Mouse (Mus musculus) liver, embryonic 14.5 days (tissue): ENCODE measurements around the gene Bbs4. TPM values are rescaled to one million over a fixed set of nuclear protein-coding genes. Genes with fewer than 3 reads are reported as not detected.

Experiments used
- ATAC-seq: fragments of 200-750 bp; cut with Nextera tagmentation; 2 replicates; pipeline ENCODE4 v1.8.0; 2017; ENCODE audit warnings: moderate number of reproducible peaks, mild to moderate bottlenecking, moderate library complexity; ENCODE audit not compliant: insufficient read depth
- DNase-seq, 3 experiments: peaks; one replicate each; pipeline ENCODE4 v3.0.0-alpha.2; 2012 to 2013; ENCODE audit warnings: low read depth in 3 of 3, low spot score in 3 of 3
- H3K27ac ChIP-seq: fragments of 300-500 bp; sonication (generic); 2 replicates; pipeline ENCODE4 v1.5.1; 2014; ENCODE audit warnings: moderate library complexity, mild to moderate bottlenecking, control low read depth, inconsistent platforms
- H3K27me3 ChIP-seq: fragments of 300-500 bp; sonication (generic); 2 replicates; pipeline ENCODE4 v1.6.1; 2014; ENCODE audit warnings: mild to moderate bottlenecking, low read length, moderate library complexity; ENCODE audit not compliant: control insufficient read depth, insufficient read depth
- H3K36me3 ChIP-seq: fragments of 300-500 bp; sonication (generic); replicated peaks from 2 replicates; pipeline ENCODE4 v1.6.1; 2014; ENCODE audit warnings: low read depth; ENCODE audit not compliant: control insufficient read depth, insufficient read depth
- H3K4me1 ChIP-seq, 2 experiments: fragments of 200-500 bp in 1 of 2; fragments of 300-500 bp in 1 of 2; sonication (generic) in 1 of 2; replicated peaks; 2 replicates each; pipeline ENCODE4 v1.6.1; 2012 to 2014; ENCODE audit warnings: antibody characterized with exemption in 1 of 2, inconsistent platforms in 1 of 2, low read length in 1 of 2; ENCODE audit not compliant: control insufficient read depth in 2 of 2, insufficient read depth in 2 of 2
- H3K4me2 ChIP-seq: fragments of 300-500 bp; sonication (generic); 2 replicates; pipeline ENCODE4 v1.6.1; 2014; ENCODE audit warnings: low read depth, mild to moderate bottlenecking, control low read depth, moderate library complexity
- H3K4me3 ChIP-seq, 2 experiments: fragments of 200-500 bp in 1 of 2; fragments of 300-500 bp in 1 of 2; sonication (generic) in 1 of 2; 2 replicates each; pipeline ENCODE4 v1.5.1; 2012 to 2014; ENCODE audit warnings: low read depth in 2 of 2, low read length in 2 of 2, mild to moderate bottlenecking in 2 of 2, control low read depth in 1 of 2, inconsistent platforms in 1 of 2, moderate library complexity in 1 of 2; ENCODE audit not compliant: insufficient read depth in 1 of 2
- H3K9ac ChIP-seq: fragments of 300-500 bp; sonication (generic); replicated peaks from 2 replicates; pipeline ENCODE4 v1.6.1; 2014; ENCODE audit warnings: mild to moderate bottlenecking, control low read depth, moderate library complexity
- H3K9me3 ChIP-seq: fragments of 300-500 bp; sonication (generic); 2 replicates; pipeline ENCODE4 v1.6.1; 2016; ENCODE audit warnings: low read length, mixed read lengths; ENCODE audit not compliant: control insufficient read depth
- CTCF ChIP-seq: IDR thresholded peaks from 2 replicates; pipeline ENCODE4 v1.5.1; 2016; ENCODE audit warnings: antibody characterized with exemption, low read depth, control low read depth
- EP300 ChIP-seq: IDR thresholded peaks from 2 replicates; pipeline ENCODE4 v1.6.1; 2016; ENCODE audit warnings: antibody characterized with exemption, low read depth
- WGBS: fragments of 180-500 bp; shearing (Covaris S2); extraction: QIAGEN DNeasy Blood & Tissue Kit; methylation state at CpG from one replicate; pipeline ENCODE4 v1.1.7; 2014; ENCODE audit not compliant: insufficient replicate concordance; 5-methylcytosine and 5-hydroxymethylcytosine counted together
- polyA plus RNA-seq, 2 experiments: library from polyadenylated mRNA; depleted of rRNA in 1 of 2; stranded (reverse) in 1 of 2; unstranded in 1 of 2; fragments of >200 nt; fragmentation: Nextera tagmentation in 1 of 2; extraction: Ambion mirVana in 1 of 2; gene quantifications; 2 replicates each; pipeline versions ENCODE4 v1.2.1 to v1.2.3; 2012 to 2014

Gene Bbs4
- polyA plus RNA-seq, 2 experiments, result 1.1 to 1.6 TPM

DNA sequence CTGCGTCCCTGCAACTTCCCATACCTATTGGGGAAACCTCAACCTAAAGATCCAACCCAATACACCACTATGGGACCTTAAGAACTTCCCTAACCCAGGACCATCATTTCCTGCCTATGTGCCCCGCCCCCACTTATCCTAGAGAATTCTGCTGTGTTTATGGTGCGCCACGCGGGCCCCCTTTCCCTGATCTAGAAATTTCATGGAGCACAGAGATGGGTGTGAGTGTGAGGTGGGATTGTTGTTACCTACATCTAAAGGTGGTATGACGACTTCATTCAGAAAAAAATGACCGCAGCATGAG, 70.7 kb downstream of the Bbs4 start:
- WGBS, result 50% methylated on average over 7 of the region's 7 CpGs

DNA sequence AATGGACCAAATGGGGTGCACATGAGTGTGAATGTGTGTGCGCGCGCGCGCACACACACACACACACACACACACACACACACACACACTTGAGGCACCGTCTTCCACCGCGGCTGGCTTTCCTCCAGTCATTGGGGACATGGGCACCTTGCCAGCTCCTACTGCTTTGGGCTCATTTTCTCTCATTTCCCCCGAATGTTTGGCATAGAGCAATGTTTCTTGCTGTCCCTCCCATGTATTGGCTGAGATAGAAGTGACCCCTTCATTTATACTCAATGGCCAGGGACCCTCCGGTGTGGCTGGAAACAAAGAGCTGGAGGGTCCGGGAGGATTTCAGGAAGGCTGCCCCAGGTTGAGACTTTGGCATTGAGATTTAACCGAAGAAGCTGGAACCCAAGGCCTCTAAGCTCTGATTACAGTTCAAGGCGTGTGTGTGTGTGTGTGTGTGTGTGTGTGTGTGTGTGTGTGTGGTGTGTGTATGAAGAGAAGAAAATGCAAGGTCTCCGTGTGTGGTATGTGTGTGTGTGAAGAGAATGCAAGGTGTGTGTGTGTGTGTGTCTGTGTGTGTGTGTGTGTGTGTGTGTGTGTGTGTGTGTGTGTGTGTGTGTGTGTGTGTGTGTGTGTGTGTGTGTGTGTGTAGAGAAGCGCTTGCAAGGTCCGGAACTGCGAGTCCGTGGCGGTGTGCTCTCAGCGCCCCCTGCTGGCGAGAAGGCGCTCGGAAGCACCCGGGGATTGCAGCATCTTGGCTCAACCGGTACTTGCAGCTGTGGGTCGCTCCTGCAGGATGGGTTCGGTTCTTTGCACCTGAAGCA, 71.2 kb downstream of the Bbs4 start:
- no peak for TF ChIP-seq EP300
- peak; percentile 95 for TF ChIP-seq CTCF
- H3K36me3 ChIP-seq, result no peaks in the 10 kb centered on the region
- ATAC-seq (no peak), DNase-seq (peak in 1 of 3 experiments; percentile 45)
- H3K4me2 ChIP-seq, result peak overlapping the region; percentile 12; the same call in 1 of the 2 replicates
- H3K9ac ChIP-seq, result no peak overlapping the region
- H3K9me3 ChIP-seq, result no peaks in the 10 kb centered on the region
- WGBS, result 39% methylated on average over 27 of the region's 27 CpGs
- no peaks in the 10 kb centered on the region for H3K27me3 ChIP-seq
- peaks cover 16% of the 10 kb centered on the region in 2 experiments for H3K4me1 ChIP-seq
- H3K27ac ChIP-seq, result no peak overlapping the region
- no peak overlapping the region for H3K4me3 ChIP-seq

More for the DNA sequence above, 70.7 kb downstream of the Bbs4 start:
- Histone ChIP-seq H3K27me3 (no peaks in the 10 kb centered on the region), H3K4me1 (peaks cover 16 to 17% of the 10 kb centered on the region in 2 experiments), H3K9ac (no peak overlapping the region), H3K36me3 (no peaks in the 10 kb centered on the region), H3K4me2 (peak overlapping the region; percentile 12; the same call in 1 of the 2 replicates), H3K27ac (no peak overlapping the region), H3K4me3 (no peak overlapping the region), H3K9me3 (no peaks in the 10 kb centered on the region)
- no peak for ATAC-seq
- TF ChIP-seq EP300 (no peak), CTCF (no peak)
- DNase-seq, result no peak

DNA sequence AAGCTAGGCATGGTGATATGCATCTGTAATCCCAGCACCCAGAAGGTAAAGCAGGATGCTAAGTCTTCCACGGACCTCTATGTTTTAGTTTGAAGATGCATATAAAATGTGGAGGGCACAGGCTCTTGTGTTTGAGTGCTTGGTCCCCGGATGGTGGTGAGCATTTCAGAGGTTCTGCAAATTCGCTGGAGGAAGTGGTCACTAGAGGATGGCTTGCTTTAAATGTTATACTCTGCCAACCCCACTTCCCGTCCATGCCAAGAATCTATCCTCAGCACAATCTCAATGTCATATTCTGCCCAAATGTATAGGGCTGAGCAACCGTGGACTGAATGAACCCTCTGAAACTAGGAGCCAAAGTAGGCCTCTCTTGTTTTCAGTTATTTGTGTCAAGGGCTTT, 72.4 kb downstream of the Bbs4 start:
- WGBS, result 42% methylated on average over 5 of the region's 5 CpGs
- TF ChIP-seq EP300 (no peak), CTCF (no peak)
- Histone ChIP-seq H3K36me3 (no peaks in the 10 kb centered on the region), H3K9me3 (no peaks in the 10 kb centered on the region), H3K4me1 (peaks cover 8% of the 10 kb centered on the region in 2 experiments; a peak in 3 of 4 replicates), H3K4me2 (no peak overlapping the region), H3K27ac (no peak overlapping the region), H3K9ac (no peak overlapping the region), H3K27me3 (no peaks in the 10 kb centered on the region), H3K4me3 (no peak overlapping the region)
- DNase-seq (no peak), ATAC-seq (no peak)

DNA sequence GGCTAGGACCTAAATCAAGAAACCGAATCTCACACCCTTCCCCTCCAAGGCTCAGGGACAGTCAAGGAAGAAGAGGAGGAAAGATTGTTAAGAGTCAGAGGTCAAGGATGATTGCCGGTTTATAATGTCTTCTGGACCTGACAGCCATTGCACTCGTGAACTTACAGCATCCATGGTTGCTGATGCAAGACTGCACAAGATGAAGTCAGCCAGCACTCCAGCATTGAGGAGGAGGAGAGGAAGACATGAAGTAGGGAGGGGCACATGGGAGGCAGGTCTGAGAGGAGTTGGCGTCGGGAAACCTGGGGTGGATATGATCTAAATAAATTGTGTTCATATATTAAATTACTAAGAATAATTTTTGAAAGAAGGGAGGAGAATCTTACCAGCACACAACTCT, 74.6 kb downstream of the Bbs4 start:
- no peak overlapping the region for H3K4me3 ChIP-seq
- H3K4me2 ChIP-seq, result no peak overlapping the region
- WGBS, result 58% methylated on average over 5 of the region's 5 CpGs
- no peak for TF ChIP-seq CTCF
- no peak for TF ChIP-seq EP300
- H3K9me3 ChIP-seq, result no peaks in the 10 kb centered on the region
- no peak for ATAC-seq
- no peaks in the 10 kb centered on the region for H3K4me1 ChIP-seq
- no peak for DNase-seq
- H3K9ac ChIP-seq, result no peak overlapping the region
- no peaks in the 10 kb centered on the region for H3K27me3 ChIP-seq
- no peaks in the 10 kb centered on the region for H3K36me3 ChIP-seq
- no peak overlapping the region for H3K27ac ChIP-seq

DNA sequence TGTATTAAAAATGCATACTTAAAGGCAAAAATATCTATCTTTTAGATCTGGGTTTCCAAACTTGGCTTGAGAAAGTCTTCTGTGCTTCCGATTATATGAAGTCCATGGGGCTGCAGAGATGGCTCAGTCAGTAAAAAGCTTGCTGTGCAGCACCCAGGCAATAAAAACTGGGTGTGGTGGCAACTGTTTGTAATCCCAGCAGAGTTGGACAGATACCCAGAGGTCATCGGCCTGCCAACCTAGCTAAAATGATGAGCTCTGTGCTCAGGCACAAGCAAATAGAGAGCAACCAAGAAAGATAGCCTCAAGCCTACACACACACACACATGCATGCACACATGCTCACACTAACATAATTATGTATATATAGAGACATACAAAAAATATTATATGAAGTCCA, 75.1 kb downstream of the Bbs4 start:
- WGBS, result 61% methylated on average over 2 of the region's 2 CpGs
- H3K9me3 ChIP-seq, result no peaks in the 10 kb centered on the region
- no peak overlapping the region for H3K9ac ChIP-seq
- no peaks in the 10 kb centered on the region for H3K4me1 ChIP-seq
- no peak overlapping the region for H3K27ac ChIP-seq
- no peak overlapping the region for H3K4me2 ChIP-seq
- no peaks in the 10 kb centered on the region for H3K36me3 ChIP-seq
- DNase-seq, result no peak
- ATAC-seq, result no peak
- H3K27me3 ChIP-seq, result no peaks in the 10 kb centered on the region
- no peak overlapping the region for H3K4me3 ChIP-seq
- no peak for TF ChIP-seq EP300
- TF ChIP-seq CTCF, result no peak
